Mouse (Mus musculus) liver, embryonic 14.5 days (tissue): Measurements from ENCODE around the gene Fbxw24.
"Not testable (repeated sequence)": the region's sequence is repeated elsewhere in the genome, so short reads cannot be mapped to it uniquely, and the experiment has no call there.

Experiments
- CTCF ChIP-seq: IDR thresholded peaks from 2 replicates; pipeline ENCODE4 v1.5.1; 2016; ENCODE audit warnings: antibody characterized with exemption, low read depth, control low read depth
- EP300 ChIP-seq: IDR thresholded peaks from 2 replicates; pipeline ENCODE4 v1.6.1; 2016; ENCODE audit warnings: antibody characterized with exemption, low read depth

DNA sequence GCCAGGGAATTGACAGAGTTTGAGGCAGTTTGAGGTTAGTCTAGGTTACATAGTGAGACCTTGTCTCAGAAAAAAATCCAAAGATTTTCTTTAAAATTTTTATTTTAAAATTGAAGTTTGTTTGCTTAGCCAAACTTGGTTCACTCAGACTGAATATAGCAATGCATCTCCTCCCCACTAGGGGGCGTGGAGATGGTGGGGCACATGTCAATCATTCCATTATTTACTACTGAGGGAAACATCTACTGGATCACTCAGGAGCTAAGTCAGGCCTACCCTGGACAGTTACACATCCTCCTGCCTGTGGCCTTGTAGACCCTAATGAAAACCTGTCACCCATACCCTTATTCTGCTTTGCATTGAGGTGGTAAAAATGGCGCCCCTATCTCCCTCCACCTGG is 23.7 kb downstream of the Fbxw24 start:
- TF ChIP-seq CTCF, result peak; percentile 53
- TF ChIP-seq EP300, result not testable (repeated sequence)
